Mouse (Mus musculus): ENCODE results near the gene Dolpp1.
A peak's percentile ranks its signal among the peaks of the same experiment; 100 is the strongest.

The Dolpp1 gene

GRCm38 (mm10) chr2:30440701-30441517, 48.9 kb downstream of the Dolpp1 start:
- DNase-seq (ENCODE audit: low read depth, low spot score): peak; percentile 64

DNA sequence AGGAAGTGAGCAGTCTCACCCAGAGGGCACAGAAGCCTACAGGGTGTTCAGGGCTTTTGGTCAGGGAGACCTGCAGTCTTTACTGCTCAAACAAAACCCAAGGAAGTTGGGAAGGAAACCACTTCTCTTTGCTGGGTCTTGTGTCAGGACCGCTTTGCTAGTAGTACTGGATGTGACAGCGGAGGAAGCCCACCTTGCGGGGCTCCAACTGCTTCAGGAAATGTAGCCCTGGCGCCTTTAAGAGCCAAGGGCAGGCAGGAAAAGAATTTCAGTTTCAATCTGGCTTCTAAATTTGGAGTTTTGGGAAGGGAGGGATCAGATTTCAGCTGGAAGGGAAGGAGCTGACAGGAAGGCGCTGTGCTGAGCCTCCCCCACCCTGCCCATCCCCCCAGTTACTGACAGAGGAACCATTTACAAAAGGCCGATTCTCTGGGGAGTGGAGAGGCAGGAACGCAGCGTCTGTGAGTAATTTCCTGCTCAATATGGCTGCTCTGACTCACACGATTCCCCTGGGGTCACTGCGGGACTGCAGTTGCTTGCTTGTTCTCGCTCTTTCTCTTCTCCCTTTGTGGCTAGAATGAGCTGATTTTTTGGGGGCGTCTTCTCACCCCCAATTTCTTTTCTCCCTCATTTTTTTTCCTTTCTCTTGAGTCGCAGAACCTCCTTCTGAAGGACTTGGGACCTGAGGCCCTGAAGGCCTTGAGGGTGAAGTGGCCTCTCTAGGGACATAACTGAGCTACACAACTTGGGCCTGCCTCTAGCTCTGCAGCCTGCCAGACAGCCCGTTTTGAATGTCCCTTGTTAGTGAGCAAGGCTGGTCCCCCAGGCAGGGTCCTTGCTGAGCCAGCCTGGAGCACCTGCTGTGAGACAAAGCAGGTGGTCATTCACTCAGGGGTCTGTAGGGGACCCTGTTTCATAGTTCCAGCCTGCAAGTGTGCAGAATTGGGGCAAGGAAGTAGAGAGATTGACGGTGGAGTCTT, 49.8 kb downstream of the Dolpp1 start:
- DNase-seq (ENCODE audit: low read depth, low spot score): peak; percentile 40

- no peak for DNase-seq (ENCODE audit: low read depth, low spot score)
Observed at GRCm38 (mm10) chr2:30442498-30442890, 50.4 kb downstream of the Dolpp1 start.

GRCm38 (mm10) chr2:30443281-30443680, 51.2 kb downstream of the Dolpp1 start:
- DNase-seq (ENCODE audit: low read depth, low spot score): no peak

GRCm38 (mm10) chr2:30444006-30444405, 52.0 kb downstream of the Dolpp1 start:
- DNase-seq (ENCODE audit: low read depth, low spot score): no peak

- DNase-seq (ENCODE audit: low read depth, low spot score): no peak
Observed at GRCm38 (mm10) chr2:30444450-30444849, 52.4 kb downstream of the Dolpp1 start.

DNA sequence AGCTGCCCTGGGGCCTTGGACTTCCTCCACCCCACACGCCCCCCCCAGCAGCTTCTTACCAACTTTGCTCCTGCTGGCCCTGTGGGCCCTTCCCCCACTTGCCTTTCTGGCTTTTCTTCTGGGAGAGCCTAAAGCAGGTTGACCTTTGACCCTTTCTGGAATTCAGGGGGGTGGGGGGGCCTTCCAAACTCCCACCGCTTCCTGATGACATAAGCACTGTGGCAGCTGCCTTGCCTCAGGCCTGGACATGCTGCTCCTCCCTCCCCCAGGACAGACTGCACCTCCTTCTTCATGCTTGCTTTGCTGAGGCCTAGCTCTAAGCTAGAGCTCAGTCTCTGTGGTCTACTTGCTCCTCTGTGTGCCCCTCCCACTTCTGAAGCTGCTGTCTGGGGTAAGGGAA, 53.3 kb downstream of the Dolpp1 start:
- DNase-seq (ENCODE audit: low read depth, low spot score): no peak

- no peak for DNase-seq (ENCODE audit: low read depth, low spot score)
Observed at GRCm38 (mm10) chr2:30446891-30447826, 55.1 kb downstream of the Dolpp1 start.

- DNase-seq (ENCODE audit: low read depth, low spot score): no peak
Observed at GRCm38 (mm10) chr2:30448371-30448770, 56.3 kb downstream of the Dolpp1 start.
